Mouse (Mus musculus) limb, embryonic 14.5 days (tissue): Measurements from ENCODE around the gene Gm45808. TPM values are rescaled to one million over a fixed set of nuclear protein-coding genes. Genes with fewer than 3 reads are reported as not detected.

Experiments used
- ATAC-seq: fragments of 200-750 bp; cut with Nextera tagmentation; 2 replicates; pipeline ENCODE4 v1.8.0; 2017; ENCODE audit warnings: low read depth, moderate number of reproducible peaks, moderate TSS enrichment; ENCODE audit not compliant: low FRiP score
- DNase-seq: peaks from one replicate; pipeline ENCODE4 v3.0.0-alpha.2; 2015; ENCODE audit warnings: low spot score
- H3K27ac ChIP-seq: fragments of 300-500 bp; sonication (generic); replicated peaks from 2 replicates; pipeline ENCODE4 v1.5.1; 2014; ENCODE audit warnings: low read depth, mild to moderate bottlenecking, low read length, moderate library complexity, mixed read lengths
- H3K27me3 ChIP-seq: fragments of 300-500 bp; sonication (generic); 2 replicates; pipeline ENCODE4 v1.6.1; 2014; ENCODE audit warnings: low read length, mixed read lengths; ENCODE audit not compliant: control insufficient read depth, insufficient read depth
- H3K36me3 ChIP-seq: fragments of 300-500 bp; sonication (generic); 2 replicates; pipeline ENCODE4 v1.6.1; 2014; ENCODE audit warnings: mild to moderate bottlenecking, low read length, moderate library complexity, mixed read lengths; ENCODE audit not compliant: control insufficient read depth, insufficient read depth
- H3K4me1 ChIP-seq: fragments of 300-500 bp; sonication (generic); 2 replicates; pipeline ENCODE4 v1.6.1; 2014; ENCODE audit warnings: antibody characterized with exemption, low read length, mixed read lengths; ENCODE audit not compliant: control insufficient read depth, insufficient read depth
- H3K4me2 ChIP-seq: fragments of 300-500 bp; sonication (generic); replicated peaks from 2 replicates; pipeline ENCODE4 v1.6.1; 2014; ENCODE audit warnings: low read depth, mild to moderate bottlenecking, low read length, moderate library complexity; ENCODE audit not compliant: severe bottlenecking
- H3K4me3 ChIP-seq: fragments of 300-500 bp; sonication (generic); replicated peaks from 2 replicates; pipeline ENCODE4 v1.5.1; 2014; ENCODE audit warnings: low read length
- H3K9ac ChIP-seq: fragments of 300-500 bp; sonication (generic); 2 replicates; pipeline ENCODE4 v1.6.1; 2014; ENCODE audit warnings: mild to moderate bottlenecking, low read depth, low read length, moderate library complexity; ENCODE audit not compliant: severe bottlenecking
- H3K9me3 ChIP-seq: fragments of 300-500 bp; sonication (generic); 2 replicates; pipeline ENCODE4 v1.6.1; 2016; ENCODE audit warnings: low read length; ENCODE audit not compliant: control insufficient read depth
- POLR2A ChIP-seq: fragments of 200-500 bp; IDR thresholded peaks from 2 replicates; pipeline ENCODE4 v1.8.0; 2012; ENCODE audit warnings: inconsistent platforms, mild to moderate bottlenecking, moderate library complexity, borderline replicate concordance; ENCODE audit not compliant: insufficient read depth, insufficient read length; ENCODE audit errors: extremely low read depth
- WGBS: fragments of 180-500 bp; shearing (Covaris S2); extraction: QIAGEN DNeasy Blood & Tissue Kit; methylation state at CpG from one replicate; pipeline ENCODE4 v1.1.7; 2014; 5-methylcytosine and 5-hydroxymethylcytosine counted together
- polyA plus RNA-seq, 2 experiments: library from polyadenylated mRNA; depleted of rRNA in 1 of 2; stranded (reverse) in 1 of 2; unstranded in 1 of 2; fragments of >200 nt; fragmentation: Nextera tagmentation in 1 of 2; extraction: Ambion mirVana in 1 of 2; gene quantifications; 2 replicates each; pipeline versions ENCODE4 v1.2.1 to v1.2.3; 2012 to 2014

Gm45808 gene
- polyA plus RNA-seq, 2 experiments: not detected

DNA sequence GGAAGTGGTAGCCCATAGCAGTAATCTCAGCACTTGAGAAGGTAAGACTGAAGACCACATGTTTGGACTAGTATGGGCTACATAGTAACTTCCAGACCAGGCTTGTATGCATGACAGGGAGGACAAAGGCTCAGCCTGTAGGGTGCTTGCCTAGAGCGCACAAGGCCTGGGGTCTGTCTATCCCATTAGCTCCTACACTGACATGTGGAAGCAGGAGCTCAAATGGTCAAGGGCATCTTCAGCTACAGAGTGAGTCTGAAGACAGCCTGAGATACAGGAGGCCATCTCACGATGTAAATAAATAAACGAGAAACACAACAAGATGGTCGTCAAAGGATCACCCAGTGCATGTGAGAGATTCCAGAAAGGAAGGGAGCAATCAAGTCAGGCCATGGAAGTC lies 24.3 kb downstream of the Gm45808 start:
- ATAC-seq: no peak
- H3K27ac ChIP-seq: no peak overlapping the region
- no peak for DNase-seq
- H3K36me3 ChIP-seq: peaks cover 50% of the 10 kb centered on the region
- no peak overlapping the region for H3K4me2 ChIP-seq
- no peak for TF ChIP-seq POLR2A
- no peak overlapping the region for H3K9ac ChIP-seq
- 87% methylated on average over 4 of the region's 4 CpGs for WGBS
- H3K4me3 ChIP-seq: no peak overlapping the region
- H3K27me3 ChIP-seq: no peaks in the 10 kb centered on the region
- peaks cover 29% of the 10 kb centered on the region for H3K4me1 ChIP-seq
- H3K9me3 ChIP-seq: no peaks in the 10 kb centered on the region

DNA sequence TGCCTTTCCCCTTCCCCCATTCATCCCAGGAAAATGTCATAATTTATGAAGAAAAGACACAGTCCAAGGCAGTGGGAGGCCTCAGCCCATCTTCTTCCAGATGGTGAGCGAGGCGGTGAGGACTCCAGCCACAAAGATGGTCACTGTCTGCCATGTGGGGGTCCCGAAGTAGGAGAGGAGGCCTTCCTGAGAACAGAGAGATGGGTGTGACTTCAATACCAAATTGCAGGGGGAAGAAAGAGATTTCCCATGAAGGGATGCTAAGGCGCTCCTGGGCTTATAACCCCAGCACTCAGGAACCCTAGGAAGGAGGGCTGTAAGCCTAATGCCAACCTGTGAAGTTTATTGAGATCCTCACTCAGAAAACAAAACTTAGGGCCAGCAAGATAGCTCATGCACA lies 24.8 kb downstream of the Gm45808 start:
- Histone ChIP-seq H3K4me3 (no peak overlapping the region), H3K4me1 (peaks cover 35% of the 10 kb centered on the region), H3K27ac (0 out of 2 replicates have a peak overlapping the region, but pooled peaks have one; percentile 88), H3K9me3 (no peaks in the 10 kb centered on the region), H3K4me2 (no peak overlapping the region), H3K27me3 (no peaks in the 10 kb centered on the region), H3K36me3 (peaks cover 56% of the 10 kb centered on the region), H3K9ac (no peak overlapping the region)
- 93% methylated on average over 4 of the region's 4 CpGs for WGBS
- DNase-seq (no peak), ATAC-seq (no peak)
- no peak for TF ChIP-seq POLR2A

DNA sequence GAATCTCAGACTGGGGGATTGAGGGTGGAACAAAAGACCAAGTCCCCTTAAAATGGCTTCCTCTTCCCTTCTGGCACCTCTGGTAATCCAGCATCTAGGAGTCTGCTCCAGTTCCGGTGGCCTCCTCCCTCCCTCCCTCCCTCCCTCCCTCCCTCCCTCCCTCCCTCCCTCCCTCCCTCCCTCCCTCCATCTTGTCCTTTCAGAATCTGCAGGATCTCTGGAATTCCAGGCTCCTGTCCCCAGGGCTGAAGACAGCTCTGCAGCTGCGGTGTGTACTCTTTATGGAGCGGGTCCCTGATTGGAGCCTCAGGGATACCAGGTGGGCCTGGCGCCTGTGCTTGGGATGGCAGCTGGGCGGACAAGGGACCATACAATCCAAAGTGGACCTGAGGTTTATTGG lies 25.3 kb downstream of the Gm45808 start:
- no peak for ATAC-seq
- 52% methylated on average over 4 of the region's 5 CpGs for WGBS
- Histone ChIP-seq H3K9me3 (no peaks in the 10 kb centered on the region), H3K4me3 (no peak overlapping the region), H3K27me3 (no peaks in the 10 kb centered on the region), H3K9ac (no peak overlapping the region), H3K27ac (peak overlapping the region; percentile 88), H3K4me2 (no peak overlapping the region), H3K4me1 (peaks cover 39% of the 10 kb centered on the region), H3K36me3 (peaks cover 59% of the 10 kb centered on the region)
- TF ChIP-seq POLR2A: no peak
- no peak for DNase-seq

DNA sequence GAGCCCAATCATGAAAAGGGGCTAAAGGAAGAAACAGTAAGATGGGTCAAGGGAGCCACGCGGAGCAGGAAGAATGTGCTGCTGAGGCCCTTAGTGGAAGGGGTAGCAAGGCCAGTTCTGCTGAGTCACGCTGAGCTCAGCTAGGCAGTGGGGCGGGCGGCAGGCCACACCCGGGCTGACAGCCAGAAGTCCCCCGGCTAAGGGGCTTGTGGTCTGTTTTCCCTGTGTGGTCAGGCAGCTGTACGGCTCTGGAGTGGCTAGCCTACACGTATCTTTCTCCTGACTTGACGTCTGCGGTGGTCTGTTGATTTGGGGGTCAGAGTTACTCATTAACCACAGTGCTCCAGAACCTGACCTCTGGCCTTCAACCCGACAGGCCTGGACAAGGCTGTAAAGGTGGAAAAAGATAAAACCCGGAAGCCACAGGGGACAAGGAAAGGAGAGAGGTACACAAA lies 25.7 kb downstream of the Gm45808 start:
- Histone ChIP-seq H3K9ac (no peak overlapping the region), H3K4me3 (peak overlapping the region; percentile 73; the same call in 1 of the 2 replicates), H3K27ac (peak overlapping the region; percentile 88), H3K9me3 (no peaks in the 10 kb centered on the region), H3K4me1 (peaks cover 36% of the 10 kb centered on the region), H3K4me2 (peak overlapping the region; percentile 69), H3K36me3 (peaks cover 63% of the 10 kb centered on the region), H3K27me3 (no peaks in the 10 kb centered on the region)
- no peak for TF ChIP-seq POLR2A
- 11% methylated on average over 13 of the region's 13 CpGs for WGBS
- DNase-seq: peak; percentile 86
- peak; percentile 17; the same call in 1 of the 2 replicates for ATAC-seq

DNA sequence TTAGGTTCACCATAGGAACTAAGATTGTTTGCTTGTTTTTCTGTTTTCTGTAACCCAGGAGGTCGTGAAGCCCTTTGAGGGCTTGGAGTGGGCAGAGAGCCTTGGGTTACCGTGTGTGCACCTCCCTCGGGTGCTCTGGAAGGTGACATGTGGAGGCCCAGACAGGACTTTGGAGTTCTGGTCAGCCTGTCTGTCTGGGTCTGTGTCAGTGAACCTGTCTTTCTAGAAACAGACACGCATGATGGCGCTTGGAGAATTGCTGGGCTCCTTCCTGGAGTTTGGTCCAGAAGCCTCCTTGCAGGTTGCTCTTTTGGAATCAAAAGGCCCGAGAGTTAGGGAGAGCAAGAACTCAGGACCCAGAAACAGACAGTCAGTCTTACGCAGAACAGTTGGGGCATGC lies 26.2 kb downstream of the Gm45808 start:
- Histone ChIP-seq H3K4me3 (peak overlapping the region; percentile 73), H3K36me3 (peaks cover 66% of the 10 kb centered on the region), H3K4me1 (peaks cover 32% of the 10 kb centered on the region), H3K9me3 (no peaks in the 10 kb centered on the region), H3K27me3 (no peaks in the 10 kb centered on the region), H3K27ac (peak overlapping the region; percentile 88), H3K9ac (peak overlapping the region; percentile 43), H3K4me2 (peak overlapping the region; percentile 69)
- WGBS: 73% methylated on average over 7 of the region's 7 CpGs
- ATAC-seq: no peak
- no peak for DNase-seq
- TF ChIP-seq POLR2A: no peak
